Mouse (Mus musculus) E14TG2a.4 (cell line): ENCODE data around the gene Zbtb44.
A peak's percentile ranks its signal among the peaks of the same experiment; 100 is the strongest.

Source experiments
- H3K27me3 ChIP-seq: 2 replicates; pipeline ENCODE4 v1.6.1; 2014; ENCODE audit warnings: low read length, control low read depth; ENCODE audit not compliant: insufficient read depth
- H3K36me3 ChIP-seq: 2 replicates; pipeline ENCODE4 v1.6.1; 2014; ENCODE audit warnings: low read length, control low read depth; ENCODE audit not compliant: insufficient read depth
- H3K4me1 ChIP-seq: replicated peaks from 2 replicates; pipeline ENCODE4 v1.6.1; 2014; ENCODE audit warnings: low read depth, low read length, control low read depth
- H3K4me3 ChIP-seq: replicated peaks from 2 replicates; pipeline ENCODE4 v1.5.1; 2014; ENCODE audit warnings: mild to moderate bottlenecking, low read length
- H3K9me3 ChIP-seq: 2 replicates; pipeline ENCODE4 v1.6.1; 2014; ENCODE audit warnings: low read length, control low read depth
- CTCF ChIP-seq: conservative IDR thresholded peaks from 2 replicates; pipeline ENCODE4 v1.5.1; 2014; ENCODE audit warnings: low read length
- NANOG ChIP-seq: IDR thresholded peaks from 2 replicates; pipeline ENCODE4 v1.6.1; 2014; ENCODE audit warnings: borderline replicate concordance, low read length, mixed read lengths
- POU5F1 ChIP-seq: IDR thresholded peaks from 2 replicates; pipeline ENCODE4 v1.6.1; 2014; ENCODE audit warnings: low read length, borderline replicate concordance

The Zbtb44 gene

GRCm38 (mm10) chr9:31108464-31108863, 78.0 kb downstream of the Zbtb44 start:
- Histone ChIP-seq H3K36me3 (peaks cover 30% of the 10 kb centered on the region), H3K4me3 (peak overlapping the region; percentile 35), H3K4me1 (peaks cover 37% of the 10 kb centered on the region), H3K9me3 (no peaks in the 10 kb centered on the region), H3K27me3 (no peaks in the 10 kb centered on the region)
- TF ChIP-seq CTCF, result no peak

- Histone ChIP-seq H3K9me3 (no peaks in the 10 kb centered on the region), H3K36me3 (no peaks in the 10 kb centered on the region), H3K4me1 (peaks cover 57% of the 10 kb centered on the region), H3K4me3 (no peak overlapping the region), H3K27me3 (no peaks in the 10 kb centered on the region)
- TF ChIP-seq POU5F1, result no peak
- TF ChIP-seq CTCF, result no peak
- TF ChIP-seq NANOG, result no peak
These were observed 85.1 kb downstream of the Zbtb44 start for GRCm38 (mm10) chr9:31115586-31115985.

- no peak for TF ChIP-seq NANOG
- no peak for TF ChIP-seq CTCF
- no peak for TF ChIP-seq POU5F1
- Histone ChIP-seq H3K4me1 (peaks cover 72% of the 10 kb centered on the region), H3K4me3 (peak overlapping the region; percentile 51), H3K9me3 (no peaks in the 10 kb centered on the region), H3K36me3 (no peaks in the 10 kb centered on the region), H3K27me3 (no peaks in the 10 kb centered on the region)
These were observed 86.6 kb downstream of the Zbtb44 start for GRCm38 (mm10) chr9:31117088-31117487.

DNA sequence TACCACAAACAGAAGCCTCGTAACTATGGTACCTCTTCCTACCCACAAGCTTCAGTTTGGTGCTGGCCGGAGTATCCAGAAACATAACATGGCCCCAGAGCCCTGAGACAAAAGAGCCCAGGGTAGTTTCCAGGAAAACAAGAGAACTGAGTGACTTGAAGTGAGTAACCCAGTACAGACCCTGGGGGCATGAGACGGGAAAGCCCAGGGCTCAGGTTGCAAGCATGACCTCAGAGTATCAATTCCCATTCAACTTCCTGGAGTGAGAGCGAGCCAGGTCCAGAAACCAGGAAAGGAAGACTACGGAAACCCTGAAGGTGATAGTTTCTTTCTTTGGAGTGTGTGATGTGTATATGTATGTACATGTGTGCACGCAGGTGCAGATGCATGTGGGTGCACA, 87.0 kb downstream of the Zbtb44 start:
- H3K4me3 ChIP-seq, result peak overlapping the region; percentile 51
- peaks cover 76% of the 10 kb centered on the region for H3K4me1 ChIP-seq
- no peaks in the 10 kb centered on the region for H3K9me3 ChIP-seq
- TF ChIP-seq NANOG (no peak), POU5F1 (no peak), CTCF (no peak)
- H3K36me3 ChIP-seq, result no peaks in the 10 kb centered on the region
- H3K27me3 ChIP-seq, result no peaks in the 10 kb centered on the region

DNA sequence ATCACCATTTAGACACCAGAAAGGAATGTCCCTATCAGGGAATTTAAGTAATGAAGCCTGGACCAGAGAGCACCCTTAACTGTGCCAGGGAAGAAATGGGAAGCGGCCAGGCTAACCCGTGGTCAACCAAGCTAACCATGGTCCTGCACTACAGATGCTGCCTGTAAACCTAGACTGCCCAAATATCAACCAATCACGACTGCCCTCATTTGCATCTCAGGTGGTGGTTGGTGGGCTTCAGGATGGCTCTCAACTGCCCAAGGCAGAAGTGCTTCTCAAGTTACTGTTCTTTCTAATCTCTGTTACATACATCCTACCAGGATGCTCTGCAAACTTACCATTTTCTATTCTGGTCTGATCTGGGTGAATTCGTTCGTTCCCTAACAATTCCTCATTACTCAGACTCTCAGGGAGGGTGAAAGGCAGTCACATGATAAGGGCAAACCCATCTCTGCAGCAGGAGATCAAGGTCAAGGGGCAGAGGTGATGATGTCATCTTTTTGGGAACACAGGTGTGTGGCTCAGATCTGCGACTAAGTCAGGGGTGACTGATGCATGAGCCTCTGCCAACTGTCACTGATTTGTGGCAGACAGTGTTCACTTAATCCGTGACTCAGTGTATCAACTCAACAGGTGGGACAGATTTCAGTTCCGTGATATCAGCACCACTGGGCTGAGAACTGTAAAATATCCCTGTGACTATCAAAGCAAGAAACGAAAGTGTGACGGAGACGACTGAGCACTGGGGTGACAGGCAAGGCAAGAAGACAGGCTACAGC, 88.3 kb downstream of the Zbtb44 start:
- peak overlapping the region; percentile 67 for H3K4me3 ChIP-seq
- H3K36me3 ChIP-seq, result no peaks in the 10 kb centered on the region; the same call in 1 of the 2 replicates
- no peaks in the 10 kb centered on the region for H3K27me3 ChIP-seq
- TF ChIP-seq POU5F1 (no peak), NANOG (peak; percentile 39; the same call in 1 of the 2 replicates)
- no peaks in the 10 kb centered on the region for H3K9me3 ChIP-seq
- peaks cover 87% of the 10 kb centered on the region for H3K4me1 ChIP-seq

DNA sequence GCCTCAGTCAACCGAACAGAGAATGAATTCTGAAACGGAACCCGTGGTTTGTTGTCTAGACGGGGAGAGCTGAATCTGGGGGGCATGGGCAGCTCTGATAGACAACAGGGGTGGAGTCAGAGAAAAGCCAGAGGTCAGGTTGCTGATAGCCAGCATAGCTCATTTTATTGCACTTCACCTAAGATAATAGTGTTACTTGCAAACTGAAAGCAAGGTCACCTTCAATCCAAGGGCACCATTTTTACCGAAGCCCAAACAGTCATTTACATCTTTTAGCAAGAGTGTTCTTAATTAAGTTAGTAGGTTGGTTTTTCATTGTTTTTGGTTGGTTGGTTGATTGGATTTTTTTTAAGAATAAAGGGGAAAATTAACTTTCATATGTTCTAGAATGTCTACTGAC, 89.0 kb downstream of the Zbtb44 start:
- Histone ChIP-seq H3K27me3 (no peaks in the 10 kb centered on the region), H3K4me1 (peaks cover 94% of the 10 kb centered on the region), H3K36me3 (no peaks in the 10 kb centered on the region; the same call in 1 of the 2 replicates), H3K4me3 (peak overlapping the region; percentile 67; the same call in 1 of the 2 replicates), H3K9me3 (no peaks in the 10 kb centered on the region)
- TF ChIP-seq POU5F1 (no peak), CTCF (no peak), NANOG (no peak)

GRCm38 (mm10) chr9:31119882-31120532, 89.6 kb downstream of the Zbtb44 start:
- Histone ChIP-seq H3K27me3 (no peaks in the 10 kb centered on the region), H3K4me1 (peaks cover 92% of the 10 kb centered on the region), H3K36me3 (no peaks in the 10 kb centered on the region; the same call in 1 of the 2 replicates), H3K9me3 (no peaks in the 10 kb centered on the region), H3K4me3 (peak overlapping the region; percentile 67)
- TF ChIP-seq CTCF (no peak), POU5F1 (no peak), NANOG (no peak)

DNA sequence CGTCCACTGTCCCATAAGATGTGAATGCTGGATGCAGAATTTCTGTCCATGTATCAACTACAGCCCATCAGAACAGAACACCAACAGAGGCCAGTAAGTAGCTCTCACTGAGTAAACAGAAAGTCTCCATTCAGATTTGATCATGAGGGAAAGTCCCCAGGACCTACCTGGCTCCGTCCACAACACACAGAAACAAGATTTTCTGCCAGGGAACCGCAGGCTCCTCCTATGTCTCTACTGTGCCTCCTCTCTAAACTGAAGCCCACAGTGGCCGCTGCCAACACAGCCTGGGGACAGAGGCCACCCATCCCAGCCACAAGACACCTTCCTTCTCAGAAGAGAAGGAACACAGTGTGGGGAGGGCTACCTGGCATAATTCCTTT, 90.1 kb downstream of the Zbtb44 start:
- Histone ChIP-seq H3K9me3 (no peaks in the 10 kb centered on the region), H3K36me3 (no peaks in the 10 kb centered on the region; the same call in 1 of the 2 replicates), H3K4me3 (peak overlapping the region; percentile 67), H3K4me1 (peaks cover 87% of the 10 kb centered on the region), H3K27me3 (no peaks in the 10 kb centered on the region)
- TF ChIP-seq POU5F1, result no peak
- TF ChIP-seq CTCF, result no peak
- no peak for TF ChIP-seq NANOG
